Mouse (Mus musculus) olfactory bulb, adult 2 months (tissue): ENCODE data around the gene Gm28048. TPM values are rescaled to one million over a fixed set of nuclear protein-coding genes. Genes with fewer than 3 reads are reported as not detected.
A peak's percentile ranks its signal among the peaks of the same experiment; 100 is the strongest.

Experiments
- H3K27ac ChIP-seq: fragments of 200-500 bp; 2 replicates; pipeline ENCODE4 v1.5.1; 2012; ENCODE audit warnings: low read depth, low read length; ENCODE audit not compliant: insufficient read depth
- H3K4me1 ChIP-seq: fragments of 200-500 bp; 2 replicates; pipeline ENCODE4 v1.6.1; 2012; ENCODE audit warnings: low read length; ENCODE audit not compliant: control insufficient read depth, insufficient read depth
- H3K4me3 ChIP-seq: fragments of 200-500 bp; 2 replicates; pipeline ENCODE4 v1.5.1; 2012; ENCODE audit warnings: mild to moderate bottlenecking, low read depth, low read length, moderate library complexity; ENCODE audit not compliant: insufficient read depth
- CTCF ChIP-seq: fragments of 200-500 bp; IDR thresholded peaks from 2 replicates; pipeline ENCODE4 v1.5.1; 2012; ENCODE audit warnings: low read depth, mild to moderate bottlenecking, low read length, moderate library complexity; ENCODE audit not compliant: insufficient read depth
- POLR2A ChIP-seq: fragments of 200-500 bp; IDR thresholded peaks from 2 replicates; pipeline ENCODE4 v1.6.1; 2012; ENCODE audit warnings: mild to moderate bottlenecking, low read depth, low read length, moderate library complexity; ENCODE audit not compliant: insufficient read depth
- WGBS: fragments of 180-500 bp; shearing (Covaris S2); methylation state at CpG from one replicate; pipeline ENCODE4 v1.1.7; 2018; 5-methylcytosine and 5-hydroxymethylcytosine counted together
- polyA plus RNA-seq: library from polyadenylated mRNA; stranded (reverse); fragments of >200 nt; gene quantifications from 2 replicates; pipeline ENCODE4 v1.2.4, GENCODE M21; 2012; ENCODE audit warnings: low replicate concordance; ENCODE audit not compliant: missing spikeins, insufficient read depth, insufficient read length

Gm28048 gene
- polyA plus RNA-seq, result not detected in 2 replicates

DNA sequence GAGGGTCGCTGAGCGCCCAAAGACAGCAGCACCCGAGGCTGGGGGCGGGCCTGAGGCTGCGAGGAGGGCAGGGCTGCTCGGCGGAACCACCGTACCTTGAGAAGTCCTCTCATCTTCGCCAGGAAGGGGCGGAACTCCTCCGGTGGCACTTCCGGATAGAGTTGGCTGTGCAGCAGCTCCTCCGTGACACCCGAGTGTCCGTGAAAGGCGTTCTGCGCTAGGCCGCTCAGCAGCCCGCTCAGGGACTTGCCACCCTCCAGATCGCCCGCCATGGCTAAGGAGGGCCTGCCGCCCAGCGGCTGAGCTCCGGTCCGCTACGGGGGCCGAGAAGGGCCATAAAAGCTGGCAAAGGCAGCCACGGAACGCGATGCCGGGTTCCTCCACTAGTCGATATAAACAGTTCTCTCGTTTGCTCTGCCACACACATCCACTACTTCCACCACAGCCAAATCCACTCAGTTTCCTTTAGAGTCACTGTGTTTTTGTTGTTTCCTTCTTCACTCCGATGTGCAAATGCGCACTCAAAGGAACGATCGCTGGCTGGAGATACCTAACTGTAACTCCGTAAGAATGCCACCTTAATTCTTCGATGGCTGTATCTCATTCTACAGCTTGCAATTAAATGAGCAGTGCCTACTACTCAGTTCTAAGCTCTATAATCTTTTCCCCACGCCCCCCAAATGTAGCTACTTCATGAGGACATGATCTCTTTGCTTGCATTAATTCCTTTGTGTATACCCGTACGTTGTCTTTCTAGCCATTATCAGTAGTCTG is at the start of gene Gm28048, which contains the start of gene Commd1:
Gene Gm28048 (minus strand): TSS at position 107 of the 774 bp plus-strand sequence.
Gene Commd1 (minus strand): TSS at position 399 of the 774 bp plus-strand sequence.
- Histone ChIP-seq H3K4me1 (peaks cover 10% of the 10 kb centered on the region; the same call in 1 of the 2 replicates), H3K4me3 (peak within 1 kb of the TSS; percentile 59), H3K27ac (peak within 1 kb of the TSS; percentile 55)
- 1% methylated on average over 42 of the region's 42 CpGs for WGBS
- peak; percentile 89 for TF ChIP-seq POLR2A
- TF ChIP-seq CTCF, result peak; percentile 61

DNA sequence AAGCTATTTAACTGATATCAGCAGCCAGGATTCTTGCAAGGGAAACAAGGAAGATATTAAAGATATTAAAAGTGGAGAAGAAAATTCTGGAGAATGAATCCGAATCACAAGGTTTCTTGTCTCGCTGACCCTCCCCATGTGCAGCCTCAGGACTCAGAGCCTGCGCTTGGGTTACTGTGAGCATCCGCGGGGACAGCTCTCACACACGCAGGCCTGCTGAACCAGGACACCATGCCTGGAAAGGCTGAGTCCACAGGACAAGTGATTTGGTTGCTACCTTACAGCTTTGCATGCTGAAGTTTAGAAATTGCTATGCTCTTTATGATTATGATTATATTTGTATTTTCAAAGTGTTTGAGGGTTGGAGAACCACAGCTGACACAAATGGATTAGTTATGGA is 47.5 kb upstream of the Gm28048 start:
- WGBS, result 94% methylated on average over 6 of the region's 6 CpGs
- TF ChIP-seq POLR2A (no peak), CTCF (no peak)
- no peaks in the 10 kb centered on the region for H3K4me1 ChIP-seq
- no peak overlapping the region for H3K27ac ChIP-seq
- no peak overlapping the region for H3K4me3 ChIP-seq

DNA sequence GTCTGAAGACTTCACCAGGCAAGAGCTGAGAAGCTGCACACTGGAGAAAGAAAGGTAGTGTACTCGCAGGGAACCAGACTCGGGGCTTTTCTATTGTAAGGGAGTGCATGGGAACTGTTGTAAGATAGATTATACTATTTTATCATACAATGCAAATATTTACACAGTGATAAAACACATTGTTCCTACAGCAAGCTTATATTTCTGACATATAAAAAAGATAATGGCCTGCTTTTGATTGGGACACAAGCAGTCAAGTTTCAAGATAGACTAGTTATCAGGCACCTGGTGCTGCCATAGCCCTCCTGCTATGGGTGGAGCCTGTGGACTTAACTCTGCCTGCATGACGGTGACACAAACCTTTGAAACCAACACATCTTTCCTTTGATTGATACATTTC is 47.1 kb upstream of the Gm28048 start:
- WGBS, result 75% methylated on average over 3 of the region's 3 CpGs
- Histone ChIP-seq H3K4me1 (no peaks in the 10 kb centered on the region), H3K4me3 (no peak overlapping the region), H3K27ac (no peak overlapping the region)
- TF ChIP-seq CTCF, result no peak
- TF ChIP-seq POLR2A, result no peak

DNA sequence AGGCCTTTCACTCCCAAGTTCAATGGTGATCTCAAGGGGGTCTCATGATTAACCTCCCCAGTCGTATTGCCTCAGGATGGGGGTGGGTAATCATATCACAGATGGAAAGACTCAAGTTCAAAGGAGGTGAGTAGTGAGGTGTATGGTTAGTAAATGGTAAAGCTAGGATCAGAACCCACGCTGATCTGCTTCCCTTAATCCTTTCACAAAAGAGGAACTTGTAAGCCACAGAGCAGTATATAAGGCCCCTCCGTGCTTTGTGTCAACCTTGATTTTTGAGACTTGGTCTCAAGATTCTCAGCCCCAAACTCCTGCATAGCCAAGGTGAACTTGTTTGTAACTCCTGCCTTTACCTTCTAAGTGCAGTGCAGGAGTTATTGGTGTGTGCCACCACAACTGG is 42.3 kb upstream of the Gm28048 start:
- peaks cover 6% of the 10 kb centered on the region for H3K4me1 ChIP-seq
- 68% methylated on average over 3 of the region's 3 CpGs for WGBS

DNA sequence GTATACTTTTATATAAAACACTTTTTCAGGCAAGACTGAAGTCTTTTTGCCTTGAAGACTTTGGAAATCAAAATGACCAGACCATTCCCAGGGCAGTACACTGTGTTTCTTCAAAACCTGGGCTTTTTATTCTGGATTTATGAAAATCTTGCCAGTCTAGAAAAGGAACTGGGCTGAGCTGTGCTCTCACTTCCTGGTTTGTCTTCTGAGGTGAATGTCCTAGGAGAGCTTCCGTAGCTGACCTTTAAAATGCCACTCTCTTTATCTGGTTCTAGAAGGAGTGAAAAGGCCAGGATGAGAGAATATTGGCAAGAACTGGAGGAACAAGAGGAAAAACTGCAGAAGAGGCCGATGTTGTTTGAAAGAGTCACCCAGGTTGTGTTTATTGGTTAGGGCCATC is 41.3 kb upstream of the Gm28048 start:
- TF ChIP-seq CTCF (no peak), POLR2A (no peak)
- Histone ChIP-seq H3K27ac (no peak overlapping the region), H3K4me1 (peaks cover 6% of the 10 kb centered on the region), H3K4me3 (no peak overlapping the region)
- WGBS, result 90% methylated on average over 2 of the region's 2 CpGs

More for the DNA sequence above, 42.3 kb upstream of the Gm28048 start:
- TF ChIP-seq CTCF (no peak), POLR2A (no peak)
- H3K27ac ChIP-seq, result no peak overlapping the region
- H3K4me3 ChIP-seq, result no peak overlapping the region

DNA sequence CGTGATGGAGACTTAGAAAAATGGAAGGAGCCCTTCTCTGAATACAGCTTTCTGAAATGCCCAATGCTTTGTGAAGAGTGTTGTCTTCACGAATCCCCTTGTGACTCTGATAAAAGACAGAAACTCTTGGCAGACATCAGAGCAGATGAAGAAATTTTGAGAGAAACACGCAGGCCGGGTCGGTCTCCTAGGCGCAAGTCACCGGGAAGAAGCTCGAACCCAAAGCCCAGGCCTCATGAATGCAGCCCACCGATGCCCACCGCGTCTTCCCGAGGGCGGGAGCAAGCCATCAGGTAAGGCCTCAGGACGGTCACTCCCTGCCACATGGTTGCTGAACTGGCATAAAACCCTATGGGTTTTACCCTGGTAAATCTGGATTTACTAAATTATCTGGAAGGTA is 39.0 kb upstream of the Gm28048 start:
- Histone ChIP-seq H3K4me3 (no peak overlapping the region), H3K27ac (no peak overlapping the region), H3K4me1 (peaks cover 6% of the 10 kb centered on the region)
- 94% methylated on average over 14 of the region's 14 CpGs for WGBS
- no peak for TF ChIP-seq CTCF
- TF ChIP-seq POLR2A, result no peak

DNA sequence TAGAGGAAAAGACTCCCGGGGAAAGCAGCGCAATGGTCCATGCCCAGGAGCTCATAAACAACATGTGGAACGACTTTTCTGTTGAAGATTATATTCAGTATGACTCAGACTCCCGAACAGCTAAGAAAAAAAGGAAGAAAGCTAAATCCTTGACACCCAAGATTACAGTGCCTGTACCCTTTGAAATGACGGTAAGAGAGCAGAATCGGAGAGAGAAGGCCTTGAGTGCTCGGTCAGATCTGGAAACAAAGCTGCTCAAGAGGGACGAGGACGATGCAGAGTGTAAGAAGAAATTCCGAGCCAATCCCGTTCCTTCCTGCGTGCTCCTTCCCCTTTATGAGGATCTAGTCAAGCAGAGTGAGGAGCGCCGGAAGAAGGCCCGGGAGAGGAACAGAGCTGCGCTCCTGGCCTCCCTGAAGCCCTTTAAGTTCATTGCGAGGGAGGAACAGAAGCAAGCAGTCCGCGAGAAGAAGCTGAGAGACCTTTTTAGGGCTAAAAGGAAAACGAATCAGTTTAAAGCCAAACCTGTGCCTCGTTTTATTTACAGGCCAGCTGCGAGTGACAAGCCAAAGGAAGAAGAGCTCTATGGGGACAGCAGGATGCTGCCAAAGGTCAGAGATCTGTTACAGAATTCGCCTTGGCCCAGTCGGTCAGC is 38.4 kb upstream of the Gm28048 start:
- TF ChIP-seq POLR2A (no peak), CTCF (no peak)
- Histone ChIP-seq H3K27ac (no peak overlapping the region), H3K4me1 (peaks cover 6% of the 10 kb centered on the region), H3K4me3 (no peak overlapping the region)
- 58% methylated on average over 24 of the region's 24 CpGs for WGBS

DNA sequence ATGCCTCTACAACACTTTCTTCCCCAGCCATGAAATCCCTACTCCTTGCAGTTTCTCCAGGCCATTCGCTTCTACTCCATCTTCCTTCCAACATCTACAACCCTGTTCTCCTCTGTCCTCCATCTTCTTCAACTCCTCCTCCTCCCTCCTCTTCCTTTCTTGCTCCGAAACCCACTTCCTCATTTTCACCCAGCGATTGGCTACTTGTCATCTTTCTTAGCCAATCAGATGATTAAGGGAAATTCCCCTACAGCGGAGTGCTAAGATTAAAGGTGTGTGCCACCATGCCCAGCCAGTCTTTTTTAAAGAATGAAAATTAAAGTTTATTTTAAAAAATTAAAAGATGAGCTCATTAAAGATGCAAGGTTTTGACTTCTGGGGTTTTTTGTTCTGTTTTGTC is 36.1 kb upstream of the Gm28048 start:
- Histone ChIP-seq H3K4me3 (no peak overlapping the region), H3K27ac (no peak overlapping the region), H3K4me1 (peaks cover 6% of the 10 kb centered on the region)
- 94% methylated on average over 4 of the region's 4 CpGs for WGBS
- TF ChIP-seq POLR2A (no peak), CTCF (no peak)

DNA sequence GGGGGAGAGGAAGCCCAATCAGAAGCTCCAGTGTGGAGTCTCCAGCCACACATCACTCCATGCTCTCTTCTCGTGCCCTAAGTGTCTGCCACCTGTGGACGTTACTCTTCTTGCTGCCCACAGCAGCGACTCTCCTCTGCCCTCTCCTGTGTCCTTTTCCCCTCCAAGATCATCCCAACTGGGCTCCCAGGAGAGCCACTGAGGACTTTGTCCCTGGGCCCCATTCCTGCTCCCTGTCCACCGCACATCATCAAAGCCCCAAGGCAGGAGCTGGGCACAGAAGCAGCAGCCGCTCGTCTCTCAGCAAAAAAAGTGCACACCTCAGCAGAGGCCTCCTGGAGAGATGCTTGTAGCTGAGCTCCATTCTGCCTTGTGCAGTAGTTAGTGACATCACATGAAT is 33.1 kb upstream of the Gm28048 start:
- no peaks in the 10 kb centered on the region; the same call in 1 of the 2 replicates for H3K4me1 ChIP-seq
- TF ChIP-seq CTCF (no peak), POLR2A (no peak)
- H3K4me3 ChIP-seq, result no peak overlapping the region
- WGBS, result 77% methylated on average over 6 of the region's 6 CpGs
- no peak overlapping the region for H3K27ac ChIP-seq
